Mouse (Mus musculus) liver, postnatal 0 days (tissue): ENCODE measurements around the gene Tcfl5.

Source experiments
- CTCF ChIP-seq: sonication (generic); IDR thresholded peaks from 2 replicates; pipeline ENCODE4 v1.5.1; 2016; ENCODE audit warnings: antibody characterized with exemption, low read depth
- EP300 ChIP-seq: IDR thresholded peaks from 2 replicates; pipeline ENCODE4 v1.6.1; 2016; ENCODE audit warnings: antibody characterized with exemption, low read depth, mild to moderate bottlenecking

DNA sequence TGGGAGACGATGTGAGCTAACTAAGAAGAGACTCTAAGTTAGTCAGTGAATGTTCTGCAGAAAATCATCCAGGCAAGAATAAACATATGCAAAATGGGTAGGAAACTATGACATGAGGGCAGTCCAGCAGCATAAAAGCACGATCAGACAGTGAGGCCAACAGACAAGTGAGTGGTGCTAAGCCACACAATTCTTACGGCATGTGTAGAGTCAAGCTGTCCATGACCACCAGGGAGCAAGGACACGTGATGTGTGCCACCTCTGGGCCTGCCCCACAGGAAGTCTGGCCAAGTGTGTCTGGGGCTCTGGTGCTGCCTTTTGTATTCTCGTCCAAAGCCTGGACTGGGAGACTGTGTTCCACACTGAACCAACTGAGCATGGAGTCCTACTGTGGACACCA, 47.3 kb upstream of the Tcfl5 start:
- TF ChIP-seq CTCF (no peak), EP300 (no peak)
